Mouse (Mus musculus) adrenal gland, postnatal 25 days (tissue): ENCODE data around the gene Tmem208. TPM values are rescaled to one million over a fixed set of nuclear protein-coding genes. Genes with fewer than 3 reads are reported as not detected.

Source experiments
- DNase-seq: peaks from one replicate; pipeline ENCODE4 v3.0.0; 2021; ENCODE audit warnings: mixed read lengths
- total RNA-seq: library from RNA; stranded (reverse); gene quantifications from 2 replicates; pipeline ENCODE4 v1.2.3, GENCODE M21; 2021

Tmem208 gene
- total RNA-seq, 1 experiment from 2014 or later: 61.4 TPM

DNA sequence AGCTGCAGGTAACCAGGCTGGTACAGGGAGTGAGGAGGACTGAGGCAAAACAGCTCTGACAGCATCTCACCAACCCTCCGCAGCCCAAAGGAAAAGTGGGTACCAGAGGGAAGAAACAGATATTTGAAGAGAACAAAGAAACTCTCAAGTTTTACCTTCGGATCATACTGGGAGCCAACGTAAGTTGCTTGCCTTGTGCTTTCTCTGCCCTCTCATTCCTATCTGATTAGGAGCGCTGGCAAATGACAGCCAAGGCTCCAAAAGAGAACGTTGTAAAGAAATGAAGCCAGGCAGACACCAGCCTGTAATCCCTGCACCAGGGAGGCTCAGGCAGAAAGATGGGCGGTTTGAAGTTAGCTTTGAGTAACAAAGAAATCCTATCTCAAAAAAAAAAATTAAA lies 814 bp downstream of the Tmem208 start:
- no peak for DNase-seq

DNA sequence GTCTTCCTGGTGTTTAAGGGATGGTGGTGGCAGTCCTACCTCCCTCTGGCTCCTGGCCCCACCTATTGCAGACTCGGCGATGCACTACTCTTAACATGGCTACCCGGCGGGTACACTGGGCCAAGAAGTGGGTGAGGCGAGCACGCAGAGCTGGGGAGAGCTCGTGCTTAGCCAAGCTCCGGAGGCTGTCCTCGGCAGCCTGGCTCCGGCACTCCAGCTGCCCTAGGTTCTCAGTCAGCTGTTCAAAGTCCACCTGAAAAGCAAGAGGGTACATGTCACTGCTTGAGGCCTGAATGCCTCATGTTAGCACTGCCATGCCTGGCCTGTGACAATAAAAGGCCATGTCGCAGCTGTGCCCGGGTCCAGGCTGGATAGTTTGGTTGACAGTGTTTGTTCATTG lies 4.2 kb downstream of the Tmem208 start:
- DNase-seq: no peak

GRCm38 (mm10) chr8:105331469-105331868 lies 5.3 kb downstream of the Tmem208 start:
- no peak for DNase-seq

- no peak for DNase-seq
Measured at GRCm38 (mm10) chr8:105331931-105332330, 5.8 kb downstream of the Tmem208 start.

- no peak for DNase-seq
Measured at GRCm38 (mm10) chr8:105332523-105332922, 6.4 kb downstream of the Tmem208 start.

- DNase-seq: no peak
Measured at GRCm38 (mm10) chr8:105336373-105337130, 10.4 kb downstream of the Tmem208 start.

DNA sequence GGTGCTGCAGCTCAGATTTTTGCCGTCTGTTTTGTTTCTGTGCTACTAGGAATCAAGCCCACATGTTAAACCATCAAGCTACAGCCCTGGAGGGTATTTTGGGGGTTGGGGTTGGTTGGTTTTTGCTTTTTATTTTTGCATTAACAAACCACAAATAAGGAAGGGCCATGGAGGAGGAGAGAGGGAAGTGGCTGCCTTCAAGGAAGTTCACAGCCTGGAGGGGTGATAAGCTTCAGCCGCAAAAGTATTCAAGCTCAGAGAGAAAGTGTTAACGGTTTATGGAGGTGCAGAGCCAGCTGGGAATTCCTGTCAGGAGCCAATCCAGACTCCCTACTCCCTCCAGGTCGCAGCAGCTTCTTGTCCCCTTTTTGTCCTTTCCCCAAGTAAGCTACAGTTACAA lies 12.8 kb downstream of the Tmem208 start:
- no peak for DNase-seq

- DNase-seq: no peak
Measured at GRCm38 (mm10) chr8:105339886-105340635, 13.9 kb downstream of the Tmem208 start.

DNA sequence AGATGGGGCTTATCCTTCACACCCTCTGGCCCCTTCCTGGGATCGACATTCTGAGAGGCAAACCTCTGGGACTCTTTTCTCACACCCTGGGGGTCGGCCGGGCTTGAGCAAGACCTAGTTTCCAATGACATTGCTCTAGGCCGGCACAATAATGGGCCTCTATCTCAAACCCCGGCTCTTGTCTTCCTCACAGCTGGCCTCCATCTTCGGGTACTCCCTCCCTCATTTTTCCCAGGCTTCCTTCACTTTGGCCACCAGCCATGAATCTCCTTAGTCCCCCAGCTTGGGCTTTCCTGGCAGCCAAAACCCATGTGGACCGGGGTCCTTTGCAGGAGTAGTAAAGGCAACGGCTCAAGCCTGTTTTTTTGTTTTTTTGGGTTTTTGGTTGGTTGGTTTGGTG lies 15.2 kb downstream of the Tmem208 start:
- no peak for DNase-seq

DNA sequence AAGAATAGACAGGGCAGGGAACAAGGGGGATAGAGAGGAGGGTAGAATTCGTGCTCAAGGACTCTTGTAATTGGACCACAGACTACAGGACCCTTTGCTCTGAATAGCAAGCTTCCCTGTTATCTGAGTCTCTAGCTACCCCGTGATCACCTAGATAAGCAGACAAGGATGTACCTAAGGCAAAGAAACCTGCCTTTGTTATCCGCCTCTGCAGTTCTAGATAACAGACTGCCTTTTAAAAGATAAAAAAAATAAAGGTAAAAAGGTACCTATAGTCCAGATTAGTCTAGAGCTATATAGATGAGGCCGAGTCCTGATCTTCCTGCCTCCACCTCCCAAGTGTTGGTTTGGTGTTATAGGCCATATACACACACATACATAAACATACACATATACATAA lies 16.6 kb downstream of the Tmem208 start:
- no peak for DNase-seq

- DNase-seq: no peak
Measured at GRCm38 (mm10) chr8:105343791-105344574, 17.8 kb downstream of the Tmem208 start.

- peak; percentile 53 for DNase-seq
Measured at GRCm38 (mm10) chr8:105345061-105345975, 19.2 kb downstream of the Tmem208 start.

DNA sequence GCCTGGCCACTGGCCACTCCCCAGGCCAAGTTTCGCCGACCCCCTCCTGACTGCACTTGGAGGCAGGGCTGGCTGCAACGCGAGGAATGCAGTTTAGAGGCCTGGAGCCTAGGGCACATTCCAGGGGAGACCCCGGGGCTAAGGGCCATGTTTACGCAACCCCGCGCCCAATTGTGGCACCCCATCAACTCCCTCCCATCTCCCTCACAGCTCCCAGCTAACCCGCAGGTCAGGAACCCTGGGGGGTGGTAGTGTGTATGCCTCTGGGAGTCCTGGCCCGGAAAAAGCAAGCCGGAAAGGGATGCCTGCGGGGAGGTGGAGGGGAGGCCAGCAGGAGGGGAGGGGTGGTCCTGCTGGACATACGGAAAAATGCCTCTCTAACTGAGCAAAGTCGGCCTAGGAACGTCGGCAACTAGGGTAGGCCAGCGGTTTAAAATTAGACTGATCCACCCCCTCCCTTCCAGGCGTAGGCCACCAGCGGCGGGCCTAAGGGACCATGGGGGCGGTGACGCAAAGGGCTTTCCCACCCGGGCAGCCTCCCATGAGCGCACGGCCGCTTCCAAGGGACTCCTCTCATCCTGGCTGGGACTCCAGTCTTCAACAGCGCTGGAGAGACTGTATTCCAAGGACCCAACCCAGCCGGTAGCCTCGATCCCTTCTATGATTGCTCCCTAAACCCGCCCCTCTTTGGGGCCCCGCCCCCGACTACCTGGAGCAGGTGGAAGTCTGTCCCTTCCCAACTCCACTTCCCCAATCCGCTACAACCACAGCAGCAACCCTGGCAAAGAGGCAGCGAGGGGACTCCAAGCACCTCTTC lies 20.7 kb downstream of the Tmem208 start:
- DNase-seq: peak; percentile 53

DNA sequence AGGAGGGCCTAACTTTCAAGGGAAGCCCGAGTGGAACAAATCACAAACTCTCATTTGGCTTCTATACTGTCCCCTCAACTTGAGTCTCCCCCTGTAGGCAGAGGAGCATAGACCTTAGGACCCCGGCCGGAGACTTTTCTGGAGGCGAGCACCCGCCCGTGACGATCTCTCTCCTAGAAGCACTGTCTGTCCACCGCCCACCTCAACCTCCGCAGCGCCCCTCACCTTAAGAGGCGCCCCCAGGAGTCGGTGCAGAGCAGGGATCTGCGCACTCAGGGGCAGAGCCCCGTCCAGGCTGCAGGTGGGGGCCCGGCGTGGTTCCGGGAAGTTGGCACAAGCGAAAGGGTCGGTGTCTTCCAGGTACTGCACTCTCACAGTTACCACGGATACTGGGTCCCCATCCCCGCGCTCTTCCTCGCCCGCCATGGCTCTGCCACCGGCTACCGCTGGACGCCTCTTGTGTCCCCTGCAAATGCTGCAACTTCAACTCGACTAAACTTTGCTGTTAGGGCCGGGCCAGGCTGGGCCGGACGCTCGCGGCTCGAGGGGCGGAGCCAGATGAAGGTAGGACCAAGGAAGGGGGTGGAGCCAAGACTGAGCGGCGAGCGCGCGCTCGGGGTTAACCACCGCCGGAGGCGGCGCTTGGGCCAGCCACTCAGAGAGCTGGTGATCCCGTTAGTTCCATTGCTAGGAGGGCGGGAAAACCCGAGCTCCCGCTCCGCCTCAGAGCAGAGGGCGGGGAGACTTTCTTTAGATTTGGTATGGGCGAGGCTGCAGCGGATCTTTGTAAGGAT lies 21.5 kb downstream of the Tmem208 start, which contains the start of gene Fhod1:
TSS of gene Fhod1 (minus strand) at position 526 of the 794 bp plus-strand sequence.
- peak; percentile 95 for DNase-seq

DNA sequence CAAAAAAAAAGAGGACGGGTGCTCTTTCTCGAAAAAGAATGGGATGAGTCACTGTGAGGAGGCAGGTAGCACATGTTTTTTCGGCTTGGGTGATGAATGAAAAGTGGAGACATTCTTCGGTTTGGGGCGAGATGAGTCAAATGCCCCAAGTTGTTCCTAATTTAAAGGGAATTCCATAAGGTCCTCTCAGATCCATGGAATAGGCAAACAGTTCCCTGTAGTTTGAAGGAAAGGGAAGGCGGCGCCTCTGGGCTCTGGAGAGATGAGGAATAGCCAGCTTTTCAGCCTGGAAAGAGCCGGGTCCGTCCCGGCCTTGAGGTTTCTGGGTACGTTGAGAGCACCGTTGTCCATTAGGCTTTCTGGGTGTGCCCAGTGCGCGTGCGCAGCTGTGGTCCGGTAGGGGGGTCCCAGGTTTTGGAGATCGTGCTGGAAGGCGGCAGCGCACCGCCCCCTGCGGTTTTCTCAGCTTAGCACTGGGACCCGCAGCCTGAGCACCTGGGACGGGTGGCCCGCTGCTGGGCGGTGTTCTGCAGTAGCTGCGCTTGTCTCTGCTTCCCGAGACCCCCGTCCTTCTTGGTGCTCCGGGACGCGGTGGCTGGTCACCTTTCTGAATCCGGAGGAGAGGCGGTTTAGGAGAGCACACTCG lies 22.4 kb downstream of the Tmem208 start, which contains the start of gene Slc9a5:
TSS of gene Slc9a5 (plus strand) at position 394 of the 646 bp plus-strand sequence.
- DNase-seq: peak; percentile 53

DNA sequence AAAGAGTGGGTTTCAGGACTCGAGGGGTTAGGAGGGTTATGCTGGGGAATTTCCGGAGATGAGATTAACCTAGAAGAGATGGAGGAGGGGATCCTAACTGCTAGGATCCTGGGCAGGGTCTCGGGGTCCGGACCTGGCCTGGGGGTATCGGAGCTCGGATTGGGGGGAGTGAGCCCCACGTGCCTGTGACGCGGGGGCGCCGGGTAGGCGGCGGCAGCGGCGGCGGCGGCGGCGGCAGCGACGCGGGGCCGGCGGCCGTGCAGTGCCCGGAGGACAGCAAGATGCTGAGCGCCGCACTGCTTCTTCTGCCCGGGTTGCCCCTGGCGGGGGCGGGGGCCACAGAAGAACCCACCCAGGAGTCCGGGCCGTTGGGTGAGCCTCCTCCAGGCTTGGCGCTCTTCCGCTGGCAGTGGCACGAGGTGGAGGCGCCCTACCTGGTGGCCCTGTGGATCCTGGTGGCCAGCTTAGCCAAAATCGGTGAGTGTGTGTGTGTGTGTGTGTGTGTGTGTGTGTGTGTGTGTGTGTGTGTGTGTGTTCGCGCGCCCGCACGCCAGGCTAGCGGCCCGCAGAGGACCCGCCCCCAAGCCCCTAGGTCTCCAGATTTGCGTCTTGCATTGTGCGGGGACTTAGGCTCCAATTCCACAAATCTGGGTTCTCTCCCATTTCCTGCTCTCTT lies 23.1 kb downstream of the Tmem208 start:
- no peak for DNase-seq

DNA sequence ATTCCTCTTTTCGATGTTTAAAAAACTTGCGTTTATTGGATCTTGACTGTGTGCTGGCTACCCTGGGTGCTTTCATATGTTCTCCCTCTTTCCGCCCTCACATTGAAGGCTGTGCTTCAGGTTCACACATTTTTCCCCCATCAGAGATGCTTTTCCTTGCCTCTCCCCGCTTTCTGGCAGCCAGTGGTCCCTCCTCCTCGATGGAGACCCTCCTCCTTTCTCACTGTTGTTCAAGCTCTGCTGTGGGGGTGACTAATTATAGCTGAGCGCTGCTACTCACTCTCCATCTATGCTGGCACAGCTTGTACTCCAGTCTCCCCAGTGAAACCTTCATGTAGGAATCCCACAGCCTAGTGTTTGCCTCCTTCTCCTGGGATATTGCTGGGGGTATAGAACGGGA lies 24.0 kb downstream of the Tmem208 start:
- DNase-seq: no peak

DNA sequence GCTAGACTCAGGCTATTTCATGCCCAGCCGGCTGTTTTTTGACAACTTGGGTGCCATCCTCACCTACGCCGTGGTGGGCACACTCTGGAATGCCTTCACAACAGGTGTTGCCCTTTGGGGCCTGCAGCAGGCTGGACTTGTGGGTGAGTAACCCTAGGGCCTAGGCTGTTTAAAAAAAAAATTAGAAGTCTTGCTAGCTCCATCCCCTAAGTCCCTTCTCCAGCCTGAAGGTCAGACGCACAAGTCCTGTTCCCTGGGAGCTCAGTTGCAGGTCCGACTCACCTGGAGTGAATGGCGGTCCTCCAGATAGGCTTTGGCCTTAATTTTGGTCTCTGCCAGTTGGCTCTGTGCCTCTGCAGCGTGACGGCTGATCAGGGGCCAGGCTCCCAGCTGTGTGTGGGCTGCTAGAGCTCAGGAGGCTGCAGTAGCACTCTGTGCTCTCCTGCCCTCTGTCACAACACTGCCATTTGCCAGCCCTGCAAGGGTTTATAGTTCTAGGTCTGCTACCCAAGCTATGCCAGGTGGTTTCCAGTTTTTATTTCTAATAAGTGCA lies 27.5 kb downstream of the Tmem208 start:
- no peak for DNase-seq
